Mouse (Mus musculus) layer of hippocampus, adult 2 months (tissue): Measurements from ENCODE around the gene Gng13. TPM values are rescaled to one million over a fixed set of nuclear protein-coding genes. Genes with fewer than 3 reads are reported as not detected.
"Not testable (repeated sequence)": the region's sequence is repeated elsewhere in the genome, so short reads cannot be mapped to it uniquely, and the experiment has no call there.

Experiments
- DNase-seq, 2 experiments: peaks; one replicate each; pipeline ENCODE4 v3.0.0; 2022; ENCODE audit warnings: low spot score in 2 of 2
- H3K27ac ChIP-seq: fragments of 200-600 bp; 2 replicates; pipeline ENCODE4 v1.8.1; 2022
- H3K4me3 ChIP-seq: fragments of 200-600 bp; 2 replicates; pipeline ENCODE4 v1.8.1; 2022; ENCODE audit warnings: mild to moderate bottlenecking
- CTCF ChIP-seq: fragments of 200-600 bp; conservative IDR thresholded peaks from 2 replicates; pipeline ENCODE4 v1.8.1; 2022; ENCODE audit warnings: antibody characterized with exemption, mild to moderate bottlenecking, moderate library complexity
- total RNA-seq, 2 experiments: library from RNA; stranded (reverse); gene quantifications; 2 replicates each; pipeline ENCODE4 v1.2.3; 2021

Gng13 gene
- total RNA-seq, 2 experiments from 2014 or later, result 106 to 122 TPM

DNA sequence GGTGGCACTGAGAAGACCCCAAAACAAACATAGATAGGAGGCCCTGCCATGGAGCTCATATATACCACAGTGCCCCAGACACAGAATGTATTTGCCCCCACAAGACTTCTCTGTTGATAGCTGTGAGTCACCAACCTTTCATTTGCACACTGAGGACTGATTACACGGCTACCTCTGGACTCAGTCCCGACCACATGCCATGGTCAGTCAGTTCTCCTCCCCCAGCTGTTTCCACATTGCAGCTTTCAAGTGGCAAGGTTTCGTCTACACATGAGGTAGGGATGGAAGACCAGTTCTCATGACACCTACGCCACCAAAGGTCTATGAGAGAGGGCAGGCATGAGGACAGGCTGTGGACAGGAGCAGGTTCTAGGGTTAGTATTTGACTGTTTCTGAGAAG is 5.8 kb upstream of the Gng13 start:
- TF ChIP-seq CTCF, result no peak
- Histone ChIP-seq H3K27ac (no peak overlapping the region), H3K4me3 (no peak overlapping the region)
- no peak for DNase-seq

DNA sequence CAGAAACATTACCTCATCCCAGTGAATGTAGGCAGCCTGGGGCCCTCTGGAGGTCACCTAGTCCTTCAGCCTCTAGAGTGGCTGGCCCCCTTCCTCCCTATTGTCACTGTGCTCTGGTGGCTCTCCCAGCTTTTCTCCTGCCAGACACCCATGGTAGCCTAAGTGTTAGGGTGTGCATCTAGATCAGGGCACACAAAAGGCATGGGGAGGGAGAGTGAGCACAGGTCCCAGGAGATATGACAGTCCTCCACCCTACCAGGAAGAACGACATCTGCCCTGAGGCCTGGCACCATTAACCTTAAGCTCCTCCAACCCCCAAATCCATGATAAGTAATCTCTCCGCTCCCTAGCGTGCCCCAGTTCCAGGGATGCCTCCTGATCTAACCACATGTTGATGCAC is 1.3 kb upstream of the Gng13 start:
- no peak for TF ChIP-seq CTCF

GRCm38 (mm10) chr17:25716130-25716529 is 841 bp upstream of the Gng13 start:
- no peak for DNase-seq
- H3K4me3 ChIP-seq, result no peak overlapping the region
- H3K27ac ChIP-seq, result no peak overlapping the region
- TF ChIP-seq CTCF, result no peak

More for the DNA sequence above, 1.3 kb upstream of the Gng13 start:
- H3K4me3 ChIP-seq, result no peak overlapping the region
- H3K27ac ChIP-seq, result no peak overlapping the region
- no peak for DNase-seq

GRCm38 (mm10) chr17:25717691-25718090 is 720 bp downstream of the Gng13 start:
- peak overlapping the region; percentile 63 for H3K4me3 ChIP-seq
- no peak for DNase-seq
- no peak for TF ChIP-seq CTCF
- peak overlapping the region; percentile 84 for H3K27ac ChIP-seq

GRCm38 (mm10) chr17:25721476-25721875 is 4.5 kb downstream of the Gng13 start:
- H3K27ac ChIP-seq, result no peak overlapping the region
- DNase-seq, result no peak
- no peak for TF ChIP-seq CTCF
- no peak overlapping the region for H3K4me3 ChIP-seq

- Histone ChIP-seq H3K4me3 (no peak overlapping the region), H3K27ac (no peak overlapping the region)
- TF ChIP-seq CTCF, result no peak
- no peak for DNase-seq
Observed at GRCm38 (mm10) chr17:25723470-25723869, 6.5 kb downstream of the Gng13 start.

DNA sequence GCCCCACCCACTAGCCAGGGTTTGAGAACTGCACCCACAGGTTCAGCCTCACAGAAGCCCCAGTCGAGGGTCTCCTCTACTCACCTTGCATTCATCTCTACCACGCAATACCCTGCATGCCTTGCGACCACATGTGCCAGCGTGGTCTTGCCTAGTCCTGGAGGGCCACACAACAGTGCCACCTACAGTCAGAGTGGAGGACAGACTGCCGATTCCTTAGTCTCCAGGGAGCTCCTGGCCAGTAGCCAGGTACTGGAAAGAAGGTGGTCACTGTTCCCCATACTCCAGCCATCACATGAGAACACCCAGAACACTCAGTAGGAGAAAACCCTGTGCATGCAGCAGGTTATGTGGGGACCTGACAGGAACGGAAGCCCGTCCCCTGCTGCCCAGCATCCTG is 6.9 kb downstream of the Gng13 start:
- TF ChIP-seq CTCF, result peak; percentile 65
- no peak overlapping the region for H3K27ac ChIP-seq
- no peak overlapping the region for H3K4me3 ChIP-seq
- DNase-seq, result no peak

DNA sequence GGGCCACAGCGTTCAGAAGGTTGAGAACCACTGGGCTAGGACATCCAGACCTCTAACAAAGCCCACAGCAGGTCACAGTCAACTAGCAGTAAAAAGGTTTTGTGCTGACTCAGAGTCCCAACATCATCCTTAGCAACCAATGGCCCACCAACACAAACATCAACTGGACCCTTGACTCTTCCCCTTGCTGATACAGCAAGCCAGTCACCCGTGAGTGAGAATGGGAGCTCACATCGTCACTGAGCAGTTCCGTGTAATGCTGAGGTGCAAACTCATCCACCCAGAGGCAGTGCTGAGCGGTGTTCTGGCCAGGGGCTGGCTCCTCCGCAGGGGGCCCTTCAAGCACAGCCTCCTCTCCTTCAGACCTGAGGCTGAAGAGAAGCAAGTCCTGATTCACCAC is 8.3 kb downstream of the Gng13 start:
- no peak for DNase-seq
- no peak for TF ChIP-seq CTCF
- Histone ChIP-seq H3K4me3 (no peak overlapping the region), H3K27ac (no peak overlapping the region)

DNA sequence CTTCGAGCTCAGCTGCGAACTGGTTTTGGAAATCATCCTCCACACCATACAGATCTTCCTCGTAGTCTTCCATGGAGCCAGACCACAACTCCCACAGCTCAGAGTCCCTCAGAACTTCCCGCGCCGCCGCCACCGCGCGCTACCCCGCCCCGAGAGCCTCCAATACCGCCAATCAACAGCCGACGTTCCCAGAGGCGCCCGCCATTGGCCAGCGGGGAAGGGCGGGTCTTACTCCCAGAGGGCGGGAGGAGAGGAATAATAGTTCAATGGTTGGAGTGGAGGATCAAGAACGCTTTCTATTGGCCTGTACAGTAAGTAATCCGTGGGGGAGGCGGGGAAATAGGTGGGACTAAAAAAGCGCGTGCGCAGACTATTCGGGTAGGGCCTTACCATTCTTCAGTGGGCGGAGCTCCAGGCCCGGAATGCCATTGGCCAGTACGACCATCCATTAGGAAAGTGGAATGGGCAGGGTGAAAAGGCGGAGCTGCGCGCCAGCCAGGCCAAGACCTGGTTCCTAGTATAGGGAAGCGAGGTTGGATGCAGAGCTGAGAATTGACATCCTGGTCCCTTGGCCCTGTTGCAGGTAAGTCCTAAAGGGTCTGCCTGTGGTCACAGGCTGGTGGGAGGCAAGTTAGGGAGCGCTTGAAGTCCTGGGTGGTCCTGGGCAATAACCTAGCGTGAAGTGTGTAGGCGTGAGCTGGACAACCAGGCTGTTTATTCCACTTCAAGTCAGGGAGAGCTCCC is 10.5 kb downstream of the Gng13 start, which contains the start of the genes Chtf18 and Rpusd1:
Gene Chtf18, minus strand, starts transcription at position 155 of the 744 bp plus-strand sequence.
Gene Rpusd1, plus strand, starts transcription at position 406 of the 744 bp plus-strand sequence.
- peak; percentile 97 to 100 for DNase-seq
- Histone ChIP-seq H3K27ac (peak within 1 kb of the TSS; percentile 86), H3K4me3 (peak within 1 kb of the TSS; percentile 84)
- TF ChIP-seq CTCF, result no peak

DNA sequence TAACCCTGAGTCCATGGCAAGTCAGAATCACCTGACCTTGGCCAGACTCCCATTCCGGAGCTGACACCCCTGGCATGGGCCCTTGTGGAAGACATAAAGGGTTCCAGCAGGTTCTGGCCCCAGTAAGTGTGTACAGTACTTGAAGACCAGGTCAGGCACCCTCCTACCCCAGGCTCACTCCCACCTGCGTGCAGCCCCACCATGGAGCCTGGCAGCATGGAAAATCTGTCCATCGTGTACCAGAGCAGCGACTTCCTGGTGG is 11.0 kb downstream of the Gng13 start:
- H3K27ac ChIP-seq, result peak overlapping the region; percentile 86
- no peak for TF ChIP-seq CTCF
- DNase-seq, result no peak
- H3K4me3 ChIP-seq, result peak overlapping the region; percentile 84

- peak; percentile 82 to 93 for DNase-seq
- peak; percentile 100 for TF ChIP-seq CTCF
- peak overlapping the region; percentile 37; the same call in 1 of the 2 replicates for H3K27ac ChIP-seq
- no peak overlapping the region for H3K4me3 ChIP-seq
Observed at GRCm38 (mm10) chr17:25732082-25732481, 15.1 kb downstream of the Gng13 start.

GRCm38 (mm10) chr17:25735246-25735645 is 18.3 kb downstream of the Gng13 start:
- no peak for DNase-seq
- TF ChIP-seq CTCF, result no peak
- H3K27ac ChIP-seq, result no peak overlapping the region
- no peak overlapping the region for H3K4me3 ChIP-seq

DNA sequence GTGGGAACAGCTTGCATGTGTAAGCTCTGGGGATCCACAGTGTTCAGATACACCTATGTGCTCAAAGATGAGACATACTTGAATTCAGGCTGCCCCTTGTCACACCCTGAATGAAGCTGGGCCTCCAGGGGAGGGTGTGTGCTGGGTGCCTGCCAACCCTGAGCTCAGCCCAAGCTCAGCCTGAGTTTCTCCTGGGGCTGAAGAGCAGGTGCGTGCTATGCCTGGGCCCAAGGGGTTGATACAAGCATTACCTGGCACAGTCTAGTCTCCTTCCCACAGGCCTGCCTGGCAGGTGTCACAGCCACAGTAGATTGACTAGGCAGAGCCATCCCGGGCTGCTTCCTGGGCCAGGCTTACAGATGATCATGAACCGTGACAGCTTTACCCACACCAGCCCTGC is 18.8 kb downstream of the Gng13 start, which contains the start of gene Mslnl:
Gene Mslnl, plus strand, starts transcription at position 298 of the 400 bp plus-strand sequence.
- H3K27ac ChIP-seq, result no peak within 1 kb of the TSS
- H3K4me3 ChIP-seq, result no peak within 1 kb of the TSS
- no peak for DNase-seq
- TF ChIP-seq CTCF, result no peak

DNA sequence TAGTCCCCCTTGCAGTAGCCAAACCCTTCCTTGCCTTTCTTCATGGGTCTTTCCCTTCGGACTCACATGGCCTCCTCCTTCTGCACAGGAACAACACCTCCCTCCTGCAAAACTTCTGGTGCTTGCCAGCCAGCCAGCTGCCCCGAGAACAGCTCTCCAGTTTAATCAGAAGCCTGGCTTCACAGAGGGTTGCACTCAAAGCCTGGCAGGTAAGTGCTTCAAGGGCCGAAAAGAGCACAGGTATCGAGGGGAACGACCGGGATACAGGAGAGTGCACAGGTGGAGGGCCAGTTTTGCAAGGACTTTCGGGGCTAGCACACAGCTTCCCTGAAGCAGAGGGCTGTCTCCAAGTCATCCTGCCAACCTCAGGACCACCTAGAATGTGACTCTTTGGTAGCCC is 21.9 kb downstream of the Gng13 start:
- TF ChIP-seq CTCF, result no peak
- H3K27ac ChIP-seq, result no peak overlapping the region
- no peak overlapping the region for H3K4me3 ChIP-seq
- no peak for DNase-seq

GRCm38 (mm10) chr17:25741471-25741870 is 24.5 kb downstream of the Gng13 start:
- H3K4me3 ChIP-seq, H3K27ac ChIP-seq, DNase-seq: not testable (repeated sequence)
